Mouse (Mus musculus) spleen, postnatal 14 days (tissue): Measurements from ENCODE around the gene Rab9b.

Source experiments
- DNase-seq, 2 experiments: peaks; one replicate each; pipeline ENCODE4 v3.0.0; 2021 to 2022; ENCODE audit warnings: low spot score in 2 of 2

Rab9b gene

DNA sequence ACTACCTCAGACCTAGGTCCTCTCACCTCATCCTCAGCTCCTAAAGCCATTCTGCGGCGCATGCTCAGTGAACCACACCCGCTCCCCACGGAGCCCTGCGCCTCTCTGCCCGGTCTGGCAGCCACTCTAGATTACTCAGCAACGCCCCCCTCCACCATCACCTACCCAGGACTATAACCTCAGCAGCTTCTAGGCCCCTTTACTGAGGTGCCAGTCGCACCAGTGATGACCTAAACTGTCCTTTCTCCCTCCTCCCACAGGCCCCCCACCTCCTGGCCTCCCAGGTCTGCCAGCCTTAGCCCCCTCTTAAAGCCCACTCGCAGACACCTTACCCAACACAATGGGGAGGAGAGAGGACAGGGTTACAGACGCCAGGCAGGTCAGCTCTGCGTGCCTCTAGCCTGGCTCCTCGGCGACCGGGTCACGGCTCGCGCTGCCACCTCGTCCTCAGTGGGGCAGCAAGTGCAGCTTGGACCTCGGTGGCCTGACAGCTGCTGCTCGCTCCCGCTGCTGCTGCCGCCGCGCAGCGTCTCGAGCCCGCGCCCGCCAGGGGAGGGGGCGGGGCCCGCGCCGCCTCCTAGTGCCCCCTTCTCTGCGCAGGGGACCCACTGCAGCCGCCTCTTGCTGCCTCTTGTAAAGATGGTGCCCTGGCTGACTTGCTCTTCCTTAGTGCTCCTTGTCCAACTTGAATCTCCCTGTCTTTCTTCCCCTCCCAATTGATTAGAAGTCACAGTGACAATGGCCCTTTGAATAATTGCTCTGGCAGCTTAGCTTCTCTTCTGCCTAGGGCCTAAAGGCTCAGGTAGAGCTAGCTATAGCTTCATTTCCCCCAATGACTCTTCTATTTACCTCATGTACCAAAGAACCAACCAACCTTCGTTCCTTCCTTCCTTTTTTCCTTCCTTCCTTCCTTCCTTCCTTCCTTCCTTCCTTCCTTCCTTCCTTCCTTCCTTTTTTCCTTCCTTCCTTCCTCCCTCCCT, at the start of gene Rab9b:
Gene Rab9b, minus strand, starts transcription at position 695 of the 980 bp plus-strand sequence.
- no peak for DNase-seq

- DNase-seq = no peak
These were observed 35.8 kb upstream of the Rab9b start for GRCm38 (mm10) chrX:136904369-136904768.

DNA sequence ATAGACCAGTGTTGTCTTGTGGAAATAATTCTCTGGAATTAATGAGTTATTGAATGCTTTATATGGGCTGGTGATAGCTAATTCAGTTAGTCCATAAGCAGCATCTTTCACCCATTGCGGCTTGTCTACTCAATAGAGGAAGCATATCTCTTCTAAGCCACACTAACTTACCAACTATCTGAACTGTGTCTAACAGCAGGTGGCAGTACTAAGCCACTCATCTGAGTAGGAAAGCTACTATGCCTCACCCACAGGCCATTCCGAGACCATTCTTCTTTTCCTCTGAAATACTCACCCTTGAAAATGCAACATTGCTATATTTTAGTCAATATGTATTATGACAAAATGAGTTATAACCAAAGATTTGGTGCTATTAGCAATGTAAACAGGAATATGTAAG, 27.2 kb upstream of the Rab9b start:
- no peak for DNase-seq

DNA sequence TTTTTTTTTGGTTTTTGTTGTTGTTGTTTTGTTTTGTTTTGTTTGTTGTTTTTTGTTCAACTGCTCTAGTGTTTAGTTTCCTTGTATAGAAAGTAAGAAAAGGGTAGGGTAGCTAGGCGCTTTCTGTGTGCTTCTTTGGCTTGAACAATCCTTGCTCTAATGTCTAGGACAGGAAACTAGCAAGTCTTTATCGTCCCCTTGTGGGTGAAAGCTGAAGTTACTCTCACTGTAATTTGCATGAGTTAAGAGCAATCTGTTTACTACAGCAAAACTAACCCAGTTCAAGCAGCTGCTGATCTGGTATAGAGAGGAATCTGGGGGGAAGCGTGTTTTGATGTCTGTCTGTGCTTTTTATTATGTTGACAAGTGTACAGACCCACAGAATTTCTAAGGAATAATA, 18.3 kb downstream of the Rab9b start:
- no peak for DNase-seq

DNA sequence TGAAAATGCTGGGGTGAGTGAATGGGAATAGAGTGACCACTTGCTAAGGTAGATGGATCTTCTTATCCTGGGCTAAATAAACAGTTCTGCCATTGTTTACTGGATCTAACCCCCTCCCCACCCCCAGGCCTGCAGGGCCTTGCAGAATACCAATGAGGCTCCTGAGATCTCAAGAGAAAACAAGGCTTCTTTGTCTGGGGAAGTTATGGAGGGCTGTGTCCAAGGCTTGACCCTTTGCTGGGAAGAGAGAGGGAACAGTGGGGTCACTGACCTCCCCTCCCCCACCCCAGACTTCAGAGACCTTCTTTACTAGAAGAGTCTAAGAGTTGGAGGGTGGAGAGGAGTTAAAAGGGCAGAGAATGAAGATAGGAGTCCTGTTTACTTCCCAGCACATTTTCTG, 39.9 kb downstream of the Rab9b start:
- no peak for DNase-seq

DNA sequence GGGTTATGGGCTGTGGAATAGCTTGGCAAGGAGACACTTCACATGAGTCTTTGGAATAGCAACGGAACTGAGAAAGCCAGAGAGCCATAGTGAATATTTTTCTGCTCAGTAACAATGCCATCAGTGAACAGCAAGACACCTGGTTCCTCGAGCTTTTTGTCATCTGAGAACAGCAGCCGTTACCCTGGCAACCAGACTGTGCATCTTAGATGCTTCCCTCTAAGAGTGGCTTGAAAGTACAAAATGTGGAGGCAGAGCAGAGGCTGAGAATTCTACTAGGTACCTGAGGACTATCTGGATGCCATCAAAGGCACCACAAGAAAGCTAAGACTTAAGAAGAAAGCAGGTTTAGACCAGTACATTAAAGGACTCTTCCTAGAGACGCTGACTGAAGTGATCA, 43.5 kb downstream of the Rab9b start:
- no peak for DNase-seq

GRCm38 (mm10) chrX:136822371-136822770, 46.2 kb downstream of the Rab9b start, which contains the start of gene Plp1:
Plp1 (plus strand) TSS chrX:136822671.
- no peak for DNase-seq

DNA sequence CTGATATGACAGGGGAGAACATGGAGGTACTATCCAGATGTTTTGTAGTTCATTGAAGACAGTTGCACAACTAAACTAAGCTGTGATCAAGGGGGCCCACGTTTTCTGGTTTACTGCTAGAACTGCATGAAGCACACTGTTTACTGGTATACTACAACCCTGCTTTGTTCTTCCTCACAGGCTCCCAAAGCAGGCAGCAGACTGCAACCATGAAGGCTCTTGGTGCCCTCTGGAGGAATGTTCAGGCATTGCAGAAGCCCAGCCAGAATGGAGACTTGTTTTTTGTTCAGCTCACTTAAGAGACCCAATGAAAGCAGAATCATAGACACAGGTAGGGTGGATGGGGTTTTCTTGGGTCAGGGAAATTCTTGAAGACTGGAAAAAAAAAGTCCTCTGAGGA, 48.3 kb downstream of the Rab9b start:
- peak; percentile 9 to 16 for DNase-seq

DNA sequence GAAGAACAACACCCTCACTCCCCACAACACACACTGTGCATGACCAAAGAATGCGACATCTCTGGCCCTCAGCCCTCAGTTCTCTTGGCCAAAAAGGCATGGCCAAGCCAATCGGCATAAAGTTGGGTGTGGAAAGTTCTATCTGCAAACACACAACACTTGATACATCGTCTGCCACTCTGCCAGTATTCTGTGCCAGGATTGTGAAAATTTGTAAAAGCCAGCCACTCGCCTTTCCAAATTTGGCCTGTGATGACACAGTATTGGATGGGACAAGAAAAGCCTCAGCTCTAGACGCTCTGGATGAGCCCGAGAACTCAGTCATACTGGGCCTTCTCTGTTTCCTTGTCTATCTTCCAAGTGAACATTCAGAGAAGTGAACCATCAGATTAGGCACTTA, 48.8 kb downstream of the Rab9b start:
- no peak for DNase-seq
